Mouse (Mus musculus) testis, postnatal 14 days (tissue): ENCODE data around the gene Trmt2a.

Source experiments
- DNase-seq: peaks from one replicate; pipeline ENCODE4 v3.0.0; 2021; ENCODE audit warnings: low spot score

The Trmt2a gene

GRCm38 (mm10) chr16:18231451-18231850 is 17.0 kb upstream of the Trmt2a start:
- no peak for DNase-seq

GRCm38 (mm10) chr16:18233451-18233850 is 15.0 kb upstream of the Trmt2a start:
- no peak for DNase-seq

GRCm38 (mm10) chr16:18233919-18234670 is 14.4 kb upstream of the Trmt2a start:
- DNase-seq: no peak

GRCm38 (mm10) chr16:18234671-18235388 is 13.6 kb upstream of the Trmt2a start, which contains the start of gene Zdhhc8:
Zdhhc8 (minus strand) TSS chr16:18235136.
- DNase-seq: peak; percentile 75

- DNase-seq: peak; percentile 80
These were observed 13.0 kb upstream of the Trmt2a start for GRCm38 (mm10) chr16:18235389-18236065.

GRCm38 (mm10) chr16:18236676-18237501 is 11.6 kb upstream of the Trmt2a start:
- DNase-seq: no peak

GRCm38 (mm10) chr16:18241581-18241980 is 6.9 kb upstream of the Trmt2a start:
- DNase-seq: no peak

- DNase-seq: no peak
These were observed 719 bp upstream of the Trmt2a start for GRCm38 (mm10) chr16:18247521-18248399.

GRCm38 (mm10) chr16:18249364-18249967 is 987 bp downstream of the Trmt2a start:
- DNase-seq: peak; percentile 57

- no peak for DNase-seq
These were observed 1.8 kb downstream of the Trmt2a start for GRCm38 (mm10) chr16:18250231-18250630.

- DNase-seq: no peak
These were observed 2.6 kb downstream of the Trmt2a start for GRCm38 (mm10) chr16:18250828-18251790.

GRCm38 (mm10) chr16:18252736-18253135 is 4.3 kb downstream of the Trmt2a start:
- DNase-seq: no peak

- no peak for DNase-seq
These were observed 5.4 kb downstream of the Trmt2a start for GRCm38 (mm10) chr16:18253866-18254265.

- no peak for DNase-seq
These were observed 9.7 kb downstream of the Trmt2a start, which contains the start of gene Gm49776 for GRCm38 (mm10) chr16:18258221-18258620. Gm49776 (minus strand) TSS chr16:18258321.

GRCm38 (mm10) chr16:18265024-18265423 is 16.5 kb downstream of the Trmt2a start:
- DNase-seq: no peak

- DNase-seq: no peak
These were observed 19.7 kb downstream of the Trmt2a start for GRCm38 (mm10) chr16:18268182-18268581.

GRCm38 (mm10) chr16:18275166-18275565 is 26.7 kb downstream of the Trmt2a start:
- DNase-seq: no peak

GRCm38 (mm10) chr16:18288166-18288565 is 39.7 kb downstream of the Trmt2a start:
- no peak for DNase-seq

- no peak for DNase-seq
These were observed 40.1 kb downstream of the Trmt2a start for GRCm38 (mm10) chr16:18288581-18289061.
